Mouse (Mus musculus): ENCODE results near the gene Slc41a1.

Slc41a1 gene

DNA sequence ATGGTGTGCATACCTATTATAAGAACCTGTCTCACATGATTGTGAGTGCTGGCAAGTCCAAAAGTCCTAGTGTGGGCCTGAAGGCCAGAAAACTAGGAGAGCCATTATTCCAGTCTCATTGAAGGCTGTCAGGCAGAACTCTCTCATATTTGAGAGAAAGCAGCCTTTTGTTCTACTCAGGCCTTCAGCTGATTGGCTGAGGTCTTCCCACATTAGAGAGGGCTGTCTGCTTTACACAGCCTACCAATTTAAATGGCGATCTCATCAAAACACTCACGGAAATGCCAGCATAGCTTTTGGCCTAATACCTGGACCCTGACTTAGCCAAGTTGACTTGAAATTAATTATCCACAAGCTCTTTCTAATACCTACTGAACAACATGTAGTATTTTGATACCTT, 58.9 kb downstream of the Slc41a1 start:
- ATAC-seq (ENCODE audit: low TSS enrichment): peak; percentile 44

- peak; percentile 70 for ATAC-seq (ENCODE audit: low TSS enrichment)
Observed at GRCm38 (mm10) chr1:131886641-131887040, 59.3 kb downstream of the Slc41a1 start.

DNA sequence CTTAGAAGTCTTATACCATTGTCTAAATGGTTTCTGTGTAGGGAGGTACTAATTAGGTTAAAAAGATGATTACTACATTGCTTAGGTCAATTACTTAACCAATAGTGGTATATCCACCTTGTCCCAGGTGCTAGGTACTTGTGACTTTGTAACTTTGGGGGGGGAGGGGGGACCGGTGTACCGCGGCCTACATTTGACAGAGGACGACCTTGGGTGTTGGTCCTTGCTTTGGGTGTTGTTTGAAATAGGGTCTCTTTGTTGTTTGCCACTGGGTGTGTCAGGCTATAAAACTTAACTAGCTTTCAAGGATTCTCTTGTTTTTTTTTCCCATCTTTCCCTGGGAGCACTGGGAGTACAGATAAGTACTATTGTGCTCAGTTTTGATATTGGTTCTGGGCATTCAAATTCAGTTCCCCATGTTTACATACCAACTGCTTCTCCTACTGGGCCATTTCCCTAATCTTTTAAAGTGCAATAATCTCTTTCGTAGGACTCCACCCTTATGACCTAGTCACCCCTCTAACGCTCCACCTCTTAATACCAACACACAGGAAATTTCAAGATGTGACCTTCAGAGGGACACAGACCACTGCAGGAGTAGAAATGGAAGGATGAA, 62.9 kb downstream of the Slc41a1 start:
- no peak for ATAC-seq (ENCODE audit: low TSS enrichment)

DNA sequence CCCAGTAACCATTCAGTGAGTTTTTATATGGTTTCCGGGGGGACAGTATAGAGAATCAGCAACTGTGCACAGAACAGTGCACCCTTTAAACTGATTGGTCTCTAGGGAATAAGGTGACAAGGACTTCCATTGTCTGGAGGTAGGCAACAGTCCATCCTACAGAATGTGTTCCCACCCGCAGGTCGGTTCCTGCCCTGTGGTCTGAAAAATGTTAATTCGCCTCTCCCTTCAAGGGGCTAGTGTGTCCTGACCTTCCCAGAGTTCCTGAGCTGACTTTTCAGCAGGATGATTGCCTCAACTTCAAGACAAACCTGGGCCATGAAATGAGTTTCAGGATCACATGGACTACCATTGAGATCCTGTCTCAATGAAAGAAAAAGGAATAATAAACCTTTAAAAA, 64.1 kb downstream of the Slc41a1 start:
- ATAC-seq (ENCODE audit: low TSS enrichment): no peak
